Mouse (Mus musculus): ENCODE measurements around the gene Mkln1. TPM values are rescaled to one million over a fixed set of nuclear protein-coding genes. Genes with fewer than 3 reads are reported as not detected.

The Mkln1 gene
- polyA plus RNA-seq, 1 experiment from 2014 or later: 127 TPM

DNA sequence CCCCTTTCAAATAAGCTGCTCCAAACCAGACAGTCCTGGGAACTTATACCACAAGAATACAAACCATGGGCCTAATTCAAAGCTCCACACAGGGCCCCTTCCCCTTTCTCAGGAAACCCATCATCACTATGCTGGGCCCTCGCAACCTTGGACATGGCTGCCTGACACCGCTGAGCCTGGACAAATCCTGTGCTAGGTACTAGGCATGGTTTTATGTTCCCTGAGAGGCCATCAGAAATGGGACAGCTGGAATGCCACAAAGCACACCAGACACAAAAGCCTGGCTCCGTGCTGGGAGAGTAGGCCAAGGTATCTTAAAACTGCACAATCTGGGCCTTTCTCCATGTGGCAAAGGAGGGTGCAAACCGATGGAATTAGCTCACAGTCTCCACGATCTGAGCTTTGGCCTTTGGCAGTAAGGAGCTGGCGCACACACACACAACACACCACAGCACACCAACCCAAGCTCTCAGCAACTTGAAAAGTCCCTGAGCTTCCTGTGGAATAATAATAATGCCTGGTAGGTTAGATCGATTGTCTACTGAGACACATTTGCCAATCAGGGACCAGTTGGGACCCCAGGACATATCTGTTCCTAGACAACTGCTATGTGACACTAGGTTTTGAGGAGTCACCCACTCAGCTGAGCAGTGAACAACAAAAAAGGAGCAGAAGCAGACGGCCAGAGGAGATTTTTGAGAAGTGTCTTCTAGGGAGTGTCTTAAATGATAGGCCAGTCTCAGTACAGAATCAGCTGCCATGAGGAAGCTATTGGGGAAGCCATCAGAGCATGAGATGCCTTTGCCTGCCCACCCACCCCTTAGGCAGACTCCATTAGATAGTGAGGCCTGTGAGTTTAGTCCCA lies 123.2 kb downstream of the Mkln1 start:
- Histone ChIP-seq H3K36me3 (ENCODE audit: insufficient read depth, low read length) (peaks cover 8% of the 10 kb centered on the region), H3K4me3 (ENCODE audit: low read depth, low read length) (no peak overlapping the region), H3K4me1 (ENCODE audit: insufficient read depth, low read depth, low read length) (peaks cover 20% of the 10 kb centered on the region), H3K27me3 (replicated peaks; ENCODE audit: insufficient read depth, low read length) (no peaks in the 10 kb centered on the region), H3K9me3 (ENCODE audit: low read length) (no peaks in the 10 kb centered on the region), H3K27ac (ENCODE audit: low read length) (no peak overlapping the region), H3K9ac (replicated peaks; ENCODE audit: low read depth) (no peak overlapping the region), H3K4me2 (replicated peaks; ENCODE audit: low read depth, low read length) (no peak overlapping the region)
- no peak for TF ChIP-seq EP300 (IDR thresholded peaks at IDR 0.05)
- TF ChIP-seq CTCF (IDR thresholded peaks at IDR 0.05): no peak
- DNase-seq (ENCODE audit: low spot score): no peak
- 69% methylated on average over 8 of the region's 8 CpGs for WGBS
- ATAC-seq: no peak

DNA sequence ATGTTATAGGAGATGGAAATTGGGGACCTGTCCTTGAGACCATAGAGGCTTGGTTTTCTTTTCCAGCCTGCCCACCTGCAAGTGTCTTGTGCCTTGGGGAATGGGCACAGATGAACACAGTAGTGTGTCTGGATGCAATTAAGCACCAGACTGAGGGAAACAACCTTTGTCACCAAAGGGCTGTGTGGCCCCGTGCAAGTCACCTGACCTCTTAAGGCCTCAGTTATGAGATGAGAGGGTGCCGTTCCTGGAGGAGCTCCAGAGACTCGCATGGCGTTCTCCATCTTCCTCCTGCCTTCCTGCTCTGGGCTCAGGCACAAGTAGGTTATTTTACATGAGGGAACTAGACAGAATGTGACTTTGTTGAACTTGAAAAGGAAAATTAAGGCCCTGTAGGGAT lies 123.9 kb downstream of the Mkln1 start:
- Histone ChIP-seq H3K4me1 (ENCODE audit: insufficient read depth, low read depth, low read length) (peaks cover 13% of the 10 kb centered on the region), H3K4me3 (ENCODE audit: low read depth, low read length) (no peak overlapping the region), H3K9me3 (ENCODE audit: low read length) (no peaks in the 10 kb centered on the region), H3K27me3 (replicated peaks; ENCODE audit: insufficient read depth, low read length) (no peaks in the 10 kb centered on the region), H3K36me3 (ENCODE audit: insufficient read depth, low read length) (peaks cover 8% of the 10 kb centered on the region), H3K27ac (ENCODE audit: low read length) (no peak overlapping the region), H3K4me2 (replicated peaks; ENCODE audit: low read depth, low read length) (no peak overlapping the region), H3K9ac (replicated peaks; ENCODE audit: low read depth) (no peak overlapping the region)
- ATAC-seq (no peak), DNase-seq (ENCODE audit: low spot score) (no peak)
- 57% methylated on average over 4 of the region's 4 CpGs for WGBS
- no peak for TF ChIP-seq CTCF (IDR thresholded peaks at IDR 0.05)

DNA sequence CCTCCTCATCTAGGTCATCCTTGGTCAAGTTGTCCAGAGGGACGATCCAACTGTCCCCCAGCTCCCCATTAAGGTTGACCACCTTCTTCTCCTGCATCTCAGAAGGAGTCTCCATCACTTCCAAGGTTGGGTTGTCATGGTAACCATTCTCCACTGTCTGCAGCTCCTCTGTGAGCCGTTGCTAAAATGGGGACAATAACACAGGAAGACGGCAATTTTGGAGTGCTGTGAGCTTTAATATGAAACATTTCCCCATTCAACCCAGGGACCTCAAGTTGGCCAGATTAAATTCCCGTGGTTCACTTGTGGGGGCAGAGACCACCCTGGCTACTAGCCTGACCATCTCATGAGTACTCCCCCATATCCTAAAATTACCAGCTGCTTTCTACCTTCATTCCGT lies 124.5 kb downstream of the Mkln1 start:
- DNase-seq (ENCODE audit: low spot score) (no peak), ATAC-seq (no peak)
- H3K27ac ChIP-seq (ENCODE audit: low read length): no peak overlapping the region
- H3K36me3 ChIP-seq (ENCODE audit: insufficient read depth, low read length): peaks cover 8% of the 10 kb centered on the region
- H3K9ac ChIP-seq (replicated peaks; ENCODE audit: low read depth): no peak overlapping the region
- H3K9me3 ChIP-seq (ENCODE audit: low read length): no peaks in the 10 kb centered on the region
- WGBS: 70% methylated on average over 5 of the region's 5 CpGs
- H3K4me1 ChIP-seq (ENCODE audit: insufficient read depth, low read depth, low read length): peaks cover 9% of the 10 kb centered on the region
- no peak overlapping the region for H3K4me3 ChIP-seq (ENCODE audit: low read depth, low read length)
- no peaks in the 10 kb centered on the region for H3K27me3 ChIP-seq (replicated peaks; ENCODE audit: insufficient read depth, low read length)
- TF ChIP-seq CTCF (IDR thresholded peaks at IDR 0.05) (no peak), EP300 (IDR thresholded peaks at IDR 0.05) (no peak)
- H3K4me2 ChIP-seq (replicated peaks; ENCODE audit: low read depth, low read length): no peak overlapping the region

DNA sequence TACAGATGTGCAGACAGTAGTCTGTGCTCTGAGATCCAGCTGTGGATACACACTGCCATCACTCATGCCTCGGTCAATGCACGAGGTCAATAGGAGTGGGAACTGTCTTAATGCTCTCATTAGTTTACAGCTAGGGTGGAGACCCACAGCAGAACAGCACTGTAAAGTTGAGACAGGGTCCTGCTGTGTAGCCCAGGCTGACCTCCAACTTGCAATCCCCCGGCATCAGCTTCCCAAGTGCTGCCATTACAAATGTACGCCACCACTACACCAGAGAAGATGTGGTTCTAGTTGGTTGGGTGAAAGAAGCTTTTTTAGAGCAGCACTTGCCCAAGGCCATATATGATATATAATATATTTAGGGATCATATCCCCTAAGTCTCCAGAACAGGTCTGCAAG lies 125.1 kb downstream of the Mkln1 start:
- DNase-seq (ENCODE audit: low spot score): no peak
- H3K9me3 ChIP-seq (ENCODE audit: low read length): no peaks in the 10 kb centered on the region
- ATAC-seq: no peak
- H3K36me3 ChIP-seq (ENCODE audit: insufficient read depth, low read length): peaks cover 8% of the 10 kb centered on the region
- TF ChIP-seq EP300 (IDR thresholded peaks at IDR 0.05) (no peak), CTCF (IDR thresholded peaks at IDR 0.05) (no peak)
- H3K27me3 ChIP-seq (replicated peaks; ENCODE audit: insufficient read depth, low read length): no peaks in the 10 kb centered on the region
- no peak overlapping the region for H3K4me2 ChIP-seq (replicated peaks; ENCODE audit: low read depth, low read length)
- no peak overlapping the region for H3K9ac ChIP-seq (replicated peaks; ENCODE audit: low read depth)
- WGBS: 92% methylated on average over 4 of the region's 4 CpGs
- H3K27ac ChIP-seq (ENCODE audit: low read length): no peak overlapping the region
- no peak overlapping the region for H3K4me3 ChIP-seq (ENCODE audit: low read depth, low read length)
- H3K4me1 ChIP-seq (ENCODE audit: insufficient read depth, low read depth, low read length): peaks cover 6% of the 10 kb centered on the region

DNA sequence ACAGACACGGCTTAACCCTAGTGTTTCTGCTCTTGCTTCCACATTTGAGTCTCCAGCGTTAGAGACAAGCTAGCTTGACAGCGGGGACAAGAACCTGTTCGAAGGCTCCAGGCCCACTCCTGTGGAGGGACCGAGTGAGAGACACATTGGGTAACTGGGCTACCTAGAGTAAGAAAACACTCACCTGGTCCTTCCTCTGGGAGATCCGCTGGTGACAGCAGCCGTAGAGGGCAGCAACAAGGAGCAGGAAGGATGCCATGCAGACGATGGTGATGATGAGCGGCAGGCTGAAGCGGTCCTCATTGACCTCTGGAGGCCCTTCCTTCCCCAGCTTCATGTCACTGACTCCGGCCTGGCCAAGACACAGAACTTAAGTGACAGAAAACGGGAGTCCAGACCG lies 125.6 kb downstream of the Mkln1 start:
- Histone ChIP-seq H3K4me3 (ENCODE audit: low read depth, low read length) (no peak overlapping the region), H3K4me1 (ENCODE audit: insufficient read depth, low read depth, low read length) (peaks cover 2% of the 10 kb centered on the region), H3K9me3 (ENCODE audit: low read length) (no peaks in the 10 kb centered on the region), H3K36me3 (ENCODE audit: insufficient read depth, low read length) (peaks cover 8% of the 10 kb centered on the region), H3K4me2 (replicated peaks; ENCODE audit: low read depth, low read length) (no peak overlapping the region), H3K27ac (ENCODE audit: low read length) (no peak overlapping the region), H3K9ac (replicated peaks; ENCODE audit: low read depth) (no peak overlapping the region), H3K27me3 (replicated peaks; ENCODE audit: insufficient read depth, low read length) (no peaks in the 10 kb centered on the region)
- 85% methylated on average over 13 of the region's 13 CpGs for WGBS
- DNase-seq (ENCODE audit: low spot score) (no peak), ATAC-seq (no peak)
- TF ChIP-seq EP300 (IDR thresholded peaks at IDR 0.05) (no peak), CTCF (IDR thresholded peaks at IDR 0.05) (no peak)

DNA sequence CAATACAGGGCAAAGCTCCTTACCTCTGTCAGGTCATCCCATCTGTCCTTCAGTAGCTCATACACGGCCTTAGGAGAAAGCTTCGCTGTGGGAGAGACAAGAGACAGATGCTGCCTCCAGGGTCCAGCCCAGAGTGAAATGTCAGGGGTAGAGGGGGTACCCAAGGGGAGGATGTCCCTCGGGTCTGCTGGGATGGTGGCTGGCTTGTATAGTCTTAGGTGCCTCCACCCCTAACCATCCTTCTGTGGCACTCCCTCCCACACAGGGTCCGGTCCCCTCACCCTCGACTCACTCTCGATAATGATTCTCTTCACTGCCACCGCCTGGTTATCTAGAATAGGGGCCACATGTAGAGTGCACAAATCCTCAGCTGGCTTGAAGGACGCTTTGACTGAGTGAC lies 126.1 kb downstream of the Mkln1 start:
- Histone ChIP-seq H3K27me3 (replicated peaks; ENCODE audit: insufficient read depth, low read length) (no peaks in the 10 kb centered on the region), H3K4me2 (replicated peaks; ENCODE audit: low read depth, low read length) (no peak overlapping the region), H3K27ac (ENCODE audit: low read length) (no peak overlapping the region), H3K36me3 (ENCODE audit: insufficient read depth, low read length) (peaks cover 8% of the 10 kb centered on the region), H3K4me3 (ENCODE audit: low read depth, low read length) (no peak overlapping the region), H3K9me3 (ENCODE audit: low read length) (no peaks in the 10 kb centered on the region), H3K4me1 (ENCODE audit: insufficient read depth, low read depth, low read length) (no peaks in the 10 kb centered on the region; the same call in 1 of the 2 replicates), H3K9ac (replicated peaks; ENCODE audit: low read depth) (no peak overlapping the region)
- no peak for ATAC-seq
- TF ChIP-seq CTCF (IDR thresholded peaks at IDR 0.05) (no peak), EP300 (IDR thresholded peaks at IDR 0.05) (no peak)
- no peak for DNase-seq (ENCODE audit: low spot score)
- WGBS: 82% methylated on average over 8 of the region's 8 CpGs
